Mouse (Mus musculus) G1E (cell line): ENCODE measurements around the gene Slc22a4.

Experiments
- CTCF ChIP-seq: IDR thresholded peaks from 2 replicates; pipeline ENCODE4 v1.5.1; 2012; ENCODE audit warnings: low read depth, low read length, inconsistent platforms, mixed read lengths
- GATA1 ChIP-seq: IDR thresholded peaks from 2 replicates; pipeline ENCODE4 v1.6.1; 2012; ENCODE audit warnings: borderline replicate concordance, low read length, inconsistent platforms, mixed read lengths

- TF ChIP-seq GATA1: no peak
- no peak for TF ChIP-seq CTCF
These were observed 35.5 kb upstream of the Slc22a4 start for GRCm38 (mm10) chr11:54063472-54063775.
